Mouse (Mus musculus) heart, postnatal 0 days (tissue): ENCODE results near the gene Man2a1. TPM values are rescaled to one million over a fixed set of nuclear protein-coding genes. Genes with fewer than 3 reads are reported as not detected.

Experiments used
- ATAC-seq: fragments of 200-750 bp; cut with Nextera tagmentation; 2 replicates; pipeline ENCODE4 v1.8.0; 2017; ENCODE audit warnings: low read depth, moderate number of reproducible peaks, moderate library complexity; ENCODE audit not compliant: insufficient read depth
- DNase-seq: peaks from one replicate; pipeline ENCODE4 v3.0.0-alpha.2; 2016; ENCODE audit warnings: low spot score
- H3K27ac ChIP-seq: fragments of 300-500 bp; sonication (generic); 2 replicates; pipeline ENCODE4 v1.5.1; 2014; ENCODE audit warnings: low read depth, mild to moderate bottlenecking
- H3K27me3 ChIP-seq: fragments of 300-500 bp; sonication (generic); 2 replicates; pipeline ENCODE4 v1.6.1; 2014; ENCODE audit warnings: low read length, mixed read lengths; ENCODE audit not compliant: control insufficient read depth, insufficient read depth
- H3K36me3 ChIP-seq: fragments of 300-500 bp; sonication (generic); replicated peaks from 2 replicates; pipeline ENCODE4 v1.6.1; 2014; ENCODE audit warnings: low read length, mixed read lengths; ENCODE audit not compliant: control insufficient read depth, insufficient read depth
- H3K4me1 ChIP-seq: fragments of 300-500 bp; sonication (generic); 2 replicates; pipeline ENCODE4 v1.6.1; 2014; ENCODE audit warnings: antibody characterized with exemption; ENCODE audit not compliant: control insufficient read depth, insufficient read depth
- H3K4me2 ChIP-seq: fragments of 300-500 bp; sonication (generic); 2 replicates; pipeline ENCODE4 v1.6.1; 2014; ENCODE audit warnings: low read depth, mild to moderate bottlenecking, low read length, moderate library complexity
- H3K4me3 ChIP-seq: fragments of 300-500 bp; sonication (generic); 2 replicates; pipeline ENCODE4 v1.5.1; 2014; ENCODE audit warnings: low read depth, low read length
- H3K9ac ChIP-seq: fragments of 300-500 bp; sonication (generic); replicated peaks from 2 replicates; pipeline ENCODE4 v1.6.1; 2014; ENCODE audit warnings: low read depth, low read length, mixed read lengths
- H3K9me3 ChIP-seq: fragments of 300-500 bp; sonication (generic); replicated peaks from 2 replicates; pipeline ENCODE4 v1.6.1; 2016; ENCODE audit warnings: low read length; ENCODE audit not compliant: control insufficient read depth
- CTCF ChIP-seq: IDR thresholded peaks from 2 replicates; pipeline ENCODE4 v1.5.1; 2016; ENCODE audit warnings: antibody characterized with exemption, control low read depth, low read depth
- EP300 ChIP-seq: IDR thresholded peaks from 2 replicates; pipeline ENCODE4 v1.6.1; 2016; ENCODE audit warnings: antibody characterized with exemption, low read depth
- WGBS: fragments of 180-500 bp; shearing (Covaris S2); extraction: QIAGEN DNeasy Blood & Tissue Kit; methylation state at CpG from one replicate; pipeline ENCODE4 v1.1.7; 2014; 5-methylcytosine and 5-hydroxymethylcytosine counted together
- polyA plus RNA-seq: library from polyadenylated mRNA; unstranded; fragments of >200 nt; fragmentation: Nextera tagmentation; extraction: Ambion mirVana; gene quantifications from 2 replicates; pipeline ENCODE4 v1.2.1, GENCODE M21; 2015
- total RNA-seq: library from RNA; depleted of rRNA; stranded (reverse); fragments of >200 nt; gene quantifications from 2 replicates; pipeline ENCODE4 v1.2.3, GENCODE M21; 2014; ENCODE audit warnings: low replicate concordance

Man2a1 gene
- total and polyA plus RNA-seq, 2 experiments from 2014 or later, result 2.7 to 14.4 TPM

GRCm38 (mm10) chr17:64763491-64763890 lies 163.0 kb downstream of the Man2a1 start:
- no peak for TF ChIP-seq CTCF
- TF ChIP-seq EP300, result no peak
- ATAC-seq (no peak), DNase-seq (no peak)
- H3K9ac ChIP-seq, result no peak overlapping the region
- no peak overlapping the region for H3K27ac ChIP-seq
- 85% methylated on average over 4 of the region's 4 CpGs for WGBS
- H3K4me3 ChIP-seq, result no peak overlapping the region
- H3K4me2 ChIP-seq, result no peak overlapping the region
- peaks cover 10% of the 10 kb centered on the region; the same call in 1 of the 2 replicates for H3K9me3 ChIP-seq
- H3K36me3 ChIP-seq, result no peaks in the 10 kb centered on the region
- no peaks in the 10 kb centered on the region for H3K27me3 ChIP-seq
- H3K4me1 ChIP-seq, result no peaks in the 10 kb centered on the region

DNA sequence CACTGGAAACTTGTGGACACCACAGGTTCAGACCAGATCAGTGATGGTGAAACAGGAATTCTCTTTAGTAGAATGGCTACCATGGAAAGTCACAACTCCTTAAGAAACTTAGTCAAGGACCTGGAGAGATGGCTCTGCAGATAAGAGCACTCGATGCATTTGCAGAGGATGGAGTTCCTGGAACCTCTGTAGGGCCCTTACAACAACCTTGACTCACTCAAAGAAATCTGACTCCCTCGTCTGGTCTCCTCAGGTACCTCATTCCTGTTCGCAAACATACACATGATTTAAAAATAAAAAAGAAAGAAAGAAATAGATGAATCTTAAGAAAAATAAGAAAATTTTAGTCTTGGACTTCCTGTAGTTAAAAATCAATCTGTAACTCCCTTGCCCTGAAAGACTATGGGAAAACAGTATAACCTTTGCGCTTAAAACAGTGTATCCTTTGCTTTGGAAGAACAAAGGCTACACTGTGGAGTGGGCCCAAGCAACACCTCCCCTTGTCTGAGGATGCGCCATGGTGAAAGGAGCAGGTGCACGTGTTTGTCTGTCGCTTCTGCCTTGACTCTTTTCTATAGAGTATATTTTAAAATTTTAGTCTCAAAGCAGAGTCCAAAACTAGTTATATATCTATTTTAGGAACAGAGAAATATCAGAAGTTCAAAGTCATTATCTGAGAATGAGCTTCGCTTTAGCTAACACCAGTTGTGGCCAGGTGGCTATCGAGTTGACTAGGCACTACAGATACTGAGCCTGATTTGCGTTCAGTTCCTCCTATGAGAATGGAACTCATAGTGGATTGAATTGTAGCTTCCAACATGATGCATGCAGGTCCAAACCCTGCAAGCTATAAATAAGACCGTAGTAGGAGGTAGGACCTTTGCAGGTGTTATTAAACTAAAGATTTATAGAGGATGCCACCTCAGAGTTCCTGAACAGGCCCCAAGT lies 163.9 kb downstream of the Man2a1 start:
- 88% methylated on average over 11 of the region's 11 CpGs for WGBS
- H3K4me1 ChIP-seq, result no peaks in the 10 kb centered on the region

DNA sequence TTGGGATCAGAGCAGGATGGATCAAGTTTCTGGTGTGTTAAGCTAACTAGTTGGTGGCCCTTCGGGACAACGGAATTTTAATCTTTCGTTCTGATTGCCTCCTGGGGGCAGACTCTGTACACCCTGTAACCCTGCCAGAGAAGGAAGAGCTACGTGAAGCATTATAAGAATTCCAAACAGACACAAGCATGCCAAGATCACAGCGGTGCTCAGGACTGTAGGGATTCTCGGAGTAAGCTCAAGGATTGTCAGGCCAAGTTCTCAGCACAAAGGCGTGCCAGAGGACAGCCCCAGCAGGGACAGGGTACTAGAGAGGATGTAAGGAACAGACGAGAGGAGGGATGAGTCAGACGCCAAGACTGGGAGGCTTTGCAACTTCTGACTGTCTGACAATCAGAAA lies 164.8 kb downstream of the Man2a1 start:
- Histone ChIP-seq H3K4me1 (no peaks in the 10 kb centered on the region), H3K9me3 (peaks cover 10% of the 10 kb centered on the region; the same call in 1 of the 2 replicates), H3K4me2 (no peak overlapping the region), H3K27me3 (no peaks in the 10 kb centered on the region), H3K27ac (no peak overlapping the region), H3K36me3 (no peaks in the 10 kb centered on the region), H3K9ac (no peak overlapping the region), H3K4me3 (no peak overlapping the region)
- DNase-seq, result peak; percentile 11
- 33% methylated on average over 9 of the region's 9 CpGs for WGBS
- TF ChIP-seq CTCF (peak; percentile 13; the same call in 1 of the 2 replicates), EP300 (no peak)
- ATAC-seq, result no peak

More for the DNA sequence above, 163.9 kb downstream of the Man2a1 start:
- TF ChIP-seq EP300, result no peak
- TF ChIP-seq CTCF, result no peak
- Histone ChIP-seq H3K4me2 (no peak overlapping the region), H3K36me3 (no peaks in the 10 kb centered on the region), H3K4me3 (no peak overlapping the region), H3K9me3 (peaks cover 10% of the 10 kb centered on the region; the same call in 1 of the 2 replicates), H3K27me3 (no peaks in the 10 kb centered on the region), H3K27ac (no peak overlapping the region), H3K9ac (no peak overlapping the region)
- no peak for ATAC-seq
- DNase-seq, result no peak

DNA sequence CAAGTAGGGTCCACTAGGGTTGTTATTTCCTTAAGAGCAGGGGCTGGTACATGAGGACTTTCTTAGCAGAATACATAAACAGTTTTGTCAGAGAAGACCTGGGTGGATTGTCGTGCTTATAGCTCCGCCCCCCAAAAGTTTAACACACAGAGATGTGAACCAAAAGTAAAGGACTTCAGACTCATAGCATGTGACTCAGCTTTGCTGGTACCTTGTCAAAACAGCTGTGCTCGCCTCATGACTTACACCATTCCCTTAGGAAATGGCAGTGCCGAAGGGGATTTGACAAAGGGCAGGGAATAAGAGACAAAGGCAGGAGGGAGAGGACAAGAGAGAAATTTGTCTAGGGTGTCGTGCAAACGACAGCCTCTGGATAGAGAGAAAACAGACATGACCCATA lies 166.0 kb downstream of the Man2a1 start:
- TF ChIP-seq CTCF (no peak), EP300 (no peak)
- no peak overlapping the region for H3K9ac ChIP-seq
- WGBS, result 73% methylated on average over 6 of the region's 6 CpGs
- no peak overlapping the region for H3K4me3 ChIP-seq
- no peak overlapping the region for H3K27ac ChIP-seq
- DNase-seq (no peak), ATAC-seq (no peak)
- H3K4me1 ChIP-seq, result no peaks in the 10 kb centered on the region
- no peak overlapping the region for H3K4me2 ChIP-seq
- H3K36me3 ChIP-seq, result no peaks in the 10 kb centered on the region
- H3K9me3 ChIP-seq, result peaks cover 10% of the 10 kb centered on the region; the same call in 1 of the 2 replicates
- H3K27me3 ChIP-seq, result no peaks in the 10 kb centered on the region

GRCm38 (mm10) chr17:64770277-64770676 lies 169.7 kb downstream of the Man2a1 start:
- no peak overlapping the region for H3K4me3 ChIP-seq
- TF ChIP-seq CTCF (no peak), EP300 (no peak)
- ATAC-seq (no peak), DNase-seq (no peak)
- no peaks in the 10 kb centered on the region for H3K36me3 ChIP-seq
- H3K4me2 ChIP-seq, result no peak overlapping the region
- WGBS, result 74% methylated on average over 1 of the region's 1 CpGs
- no peaks in the 10 kb centered on the region for H3K27me3 ChIP-seq
- no peak overlapping the region for H3K9ac ChIP-seq
- H3K4me1 ChIP-seq, result no peaks in the 10 kb centered on the region
- no peak overlapping the region for H3K27ac ChIP-seq
- no peaks in the 10 kb centered on the region for H3K9me3 ChIP-seq
